Mouse (Mus musculus) G1E (cell line): ENCODE measurements at regions not wholly inside any gene's neighbourhood (a gene's known extent, or its start where the extent isn't known, plus 50 kb on each side); places are given as distances from the start of the nearest gene placed in this dataset.

ENCODE experiments used
- CTCF ChIP-seq: IDR thresholded peaks from 2 replicates; pipeline ENCODE4 v1.5.1; 2012; ENCODE audit warnings: low read depth, low read length, inconsistent platforms, mixed read lengths
- GATA1 ChIP-seq: IDR thresholded peaks from 2 replicates; pipeline ENCODE4 v1.6.1; 2012; ENCODE audit warnings: borderline replicate concordance, low read length, inconsistent platforms, mixed read lengths
- GATA2 ChIP-seq: IDR thresholded peaks from 2 replicates; pipeline ENCODE4 v1.6.1; 2012; ENCODE audit warnings: low read depth, low read length, inconsistent platforms, borderline replicate concordance
- POLR2AphosphoS5 ChIP-seq: IDR thresholded peaks from 2 replicates; pipeline ENCODE4 v1.6.1; 2012; ENCODE audit warnings: low read depth, low read length, inconsistent platforms; ENCODE audit not compliant: insufficient replicate concordance
- TAL1 ChIP-seq: conservative IDR thresholded peaks from 2 replicates; pipeline ENCODE4 v1.6.1; 2012; ENCODE audit warnings: low read depth, low read length, inconsistent platforms, mixed read lengths

GRCm38 (mm10) chr12:99641278-99641677, 77.9 kb upstream of the Foxn3 start:
- no peak for TF ChIP-seq CTCF
- TF ChIP-seq GATA1, result no peak
- no peak for TF ChIP-seq TAL1
- no peak for TF ChIP-seq POLR2AphosphoS5
- TF ChIP-seq GATA2, result no peak
